Comparison of ENCODE assay signal across 8 mouse cellular contexts in genomic region chr9:118974148-118974547, GRCm38 (mm10). TPM values are rescaled to one million over a fixed set of nuclear protein-coding genes. Genes with fewer than 3 reads are reported as not detected.
A peak's percentile ranks its signal among the peaks of the same experiment; 100 is the strongest.
DNase-seq lines count a peak whose midpoint lies in the region; ATAC-seq and TF ChIP-seq lines count a peak whose summit lies in the region.

No protein-coding gene starts in this region.

- whole genome bisulfite sequencing in intestine, embryonic 14.5 days, result 37% methylated on average over 5 of the region's 5 CpGs
- 36% methylated on average over 5 of the region's 5 CpGs for WGBS in intestine, postnatal 0 days
- 32% methylated on average over 5 of the region's 5 CpGs for WGBS in forebrain, postnatal 0 days
- 19% methylated on average over 5 of the region's 5 CpGs for WGBS in kidney, embryonic 16.5 days
- 37% methylated on average over 5 of the region's 5 CpGs for WGBS in stomach, embryonic 14.5 days

- ATAC-seq in intestine, embryonic 14.5 days (replicated peaks; ENCODE audit: low FRiP score, low TSS enrichment, low read depth), result no peak
- no peak for ATAC-seq in intestine, postnatal 0 days
- ATAC-seq in forebrain, postnatal 0 days, result no peak
- no peak for ATAC-seq in kidney, embryonic 16.5 days (ENCODE audit: low FRiP score, low TSS enrichment)
- no peak for ATAC-seq in stomach, embryonic 14.5 days (ENCODE audit: insufficient number of reproducible peaks, insufficient read depth, low FRiP score, low read depth)

- peaks cover 10% of the 10 kb centered on the region; the same call in 1 of the 2 replicates for H3K4me1 ChIP-seq in intestine, embryonic 14.5 days (replicated peaks; ENCODE audit: control insufficient read depth, insufficient read depth, low read length)
- H3K4me1 ChIP-seq in intestine, postnatal 0 days (replicated peaks; ENCODE audit: control insufficient read depth, insufficient read depth, low read length), result 0 out of 2 replicates have a peak, but pooled peaks cover 6% of the 10 kb centered on the region
- H3K4me1 ChIP-seq in forebrain, postnatal 0 days (ENCODE audit: insufficient read depth), result peaks cover 7% of the 10 kb centered on the region; the same call in 1 of the 2 replicates
- H3K4me1 ChIP-seq in kidney, embryonic 16.5 days (ENCODE audit: insufficient read depth, low read length), result peaks cover 55% of the 10 kb centered on the region
- H3K4me1 ChIP-seq in stomach, embryonic 14.5 days (ENCODE audit: control insufficient read depth, insufficient read depth, low read length), result peaks cover 21% of the 10 kb centered on the region

- no peak for DNase-seq in intestine, embryonic 14.5 days (ENCODE audit: low spot score)
- peak; percentile 66 for DNase-seq in adrenal gland, postnatal 14 days
- DNase-seq in forebrain, postnatal 0 days, result peak; percentile 34
- no peak for DNase-seq in right cerebral cortex, postnatal 36 days (ENCODE audit: low spot score in 2 of 2)
- DNase-seq in cerebellum, adult 11 months, result no peak

- H3K36me3 ChIP-seq in intestine, embryonic 14.5 days (ENCODE audit: control insufficient read depth, insufficient read depth, low read length), result no peaks in the 10 kb centered on the region
- no peaks in the 10 kb centered on the region; the same call in 1 of the 2 replicates for H3K36me3 ChIP-seq in intestine, postnatal 0 days (ENCODE audit: control insufficient read depth, insufficient read depth)
- H3K36me3 ChIP-seq in forebrain, postnatal 0 days (ENCODE audit: insufficient read depth), result no peaks in the 10 kb centered on the region
- 0 out of 2 replicates have a peak, but pooled peaks cover 10% of the 10 kb centered on the region for H3K36me3 ChIP-seq in kidney, embryonic 16.5 days (ENCODE audit: insufficient read depth, low read length)
- no peaks in the 10 kb centered on the region; the same call in 1 of the 2 replicates for H3K36me3 ChIP-seq in stomach, embryonic 14.5 days (ENCODE audit: control insufficient read depth, insufficient read depth, low read length)

- no peak overlapping the region for H3K4me3 ChIP-seq in intestine, embryonic 14.5 days (ENCODE audit: low read depth, low read length)
- no peak overlapping the region for H3K4me3 ChIP-seq in intestine, postnatal 0 days (ENCODE audit: low read depth, low read length)
- no peak overlapping the region for H3K4me3 ChIP-seq in forebrain, postnatal 0 days (ENCODE audit: low read depth, low read length)
- H3K4me3 ChIP-seq in kidney, embryonic 16.5 days (ENCODE audit: low read length), result no peak overlapping the region
- H3K4me3 ChIP-seq in stomach, embryonic 14.5 days (ENCODE audit: low read depth, low read length), result no peak overlapping the region

- H3K4me2 ChIP-seq in intestine, embryonic 14.5 days (ENCODE audit: low read length), result no peak overlapping the region
- H3K4me2 ChIP-seq in intestine, postnatal 0 days (replicated peaks; ENCODE audit: low read depth), result no peak overlapping the region
- no peak overlapping the region for H3K4me2 ChIP-seq in forebrain, postnatal 0 days (ENCODE audit: low read depth)
- no peak overlapping the region for H3K4me2 ChIP-seq in kidney, embryonic 16.5 days (replicated peaks; ENCODE audit: low read depth, low read length)
- H3K4me2 ChIP-seq in stomach, embryonic 14.5 days (replicated peaks; ENCODE audit: low read depth, low read length), result no peak overlapping the region

- no peaks in the 10 kb centered on the region for H3K27me3 ChIP-seq in intestine, embryonic 14.5 days (replicated peaks; ENCODE audit: control insufficient read depth, insufficient read depth, low read length)
- no peaks in the 10 kb centered on the region for H3K27me3 ChIP-seq in intestine, postnatal 0 days (replicated peaks; ENCODE audit: control insufficient read depth, insufficient read depth, low read length)
- no peaks in the 10 kb centered on the region for H3K27me3 ChIP-seq in forebrain, postnatal 0 days (ENCODE audit: insufficient read depth, low read length)
- no peaks in the 10 kb centered on the region for H3K27me3 ChIP-seq in kidney, embryonic 16.5 days (ENCODE audit: insufficient read depth, low read length)
- no peaks in the 10 kb centered on the region for H3K27me3 ChIP-seq in stomach, embryonic 14.5 days (ENCODE audit: control insufficient read depth, insufficient read depth, low read length)

- no peak overlapping the region for H3K9ac ChIP-seq in intestine, embryonic 14.5 days (ENCODE audit: low read length)
- H3K9ac ChIP-seq in intestine, postnatal 0 days (ENCODE audit: low read depth, low read length), result no peak overlapping the region
- no peak overlapping the region for H3K9ac ChIP-seq in forebrain, postnatal 0 days
- H3K9ac ChIP-seq in kidney, embryonic 16.5 days (replicated peaks; ENCODE audit: low read length), result no peak overlapping the region; the same call in 1 of the 2 replicates
- no peak overlapping the region for H3K9ac ChIP-seq in stomach, embryonic 14.5 days (replicated peaks; ENCODE audit: low read depth, low read length)

- no peak for TF ChIP-seq CTCF in intestine, postnatal 0 days (IDR thresholded peaks at IDR 0.05; ENCODE audit: low read depth)
- TF ChIP-seq CTCF in forebrain, postnatal 0 days (IDR thresholded peaks at IDR 0.05; ENCODE audit: low read depth), result no peak

- H3K9me3 ChIP-seq in intestine, embryonic 14.5 days (ENCODE audit: control insufficient read depth, low read length), result no peaks in the 10 kb centered on the region
- H3K9me3 ChIP-seq in intestine, postnatal 0 days (ENCODE audit: control insufficient read depth), result no peaks in the 10 kb centered on the region
- no peaks in the 10 kb centered on the region for H3K9me3 ChIP-seq in forebrain, postnatal 0 days (ENCODE audit: low read length)
- no peaks in the 10 kb centered on the region for H3K9me3 ChIP-seq in kidney, embryonic 16.5 days (ENCODE audit: low read length)
- H3K9me3 ChIP-seq in stomach, embryonic 14.5 days (ENCODE audit: control insufficient read depth, low read depth, low read length), result no peaks in the 10 kb centered on the region

- peak overlapping the region; percentile 35; the same call in 1 of the 2 replicates for H3K27ac ChIP-seq in intestine, embryonic 14.5 days (ENCODE audit: low read depth)
- no peak overlapping the region for H3K27ac ChIP-seq in intestine, postnatal 0 days (ENCODE audit: low read depth, low read length)
- H3K27ac ChIP-seq in forebrain, postnatal 0 days (ENCODE audit: low read depth, low read length), result no peak overlapping the region
- H3K27ac ChIP-seq in kidney, embryonic 16.5 days (ENCODE audit: low read length), result peak overlapping the region; percentile 92
- peak overlapping the region; percentile 72; the same call in 1 of the 2 replicates for H3K27ac ChIP-seq in stomach, embryonic 14.5 days (ENCODE audit: low read length)

RNA-seq across cellular contexts. Expression of gene Ctdspl, which starts 47.9 kb away (rescaled TPM):
- polyA plus RNA-seq in intestine, embryonic 14.5 days (2014; fragmentation: Nextera tagmentation; extraction: Ambion mirVana), result 21.3 and 22.1 TPM in 2 replicates
- 17.0 and 20.7 TPM in 2 replicates for polyA plus RNA-seq in intestine, postnatal 0 days (2015; fragmentation: Nextera tagmentation; extraction: Ambion mirVana)
- total RNA-seq in adrenal gland, postnatal 14 days (2021), result 28.6 and 32.0 TPM in 2 replicates
- 7.8 and 7.9 TPM in 2 replicates for total RNA-seq in forebrain, postnatal 0 days (2014; rRNA removed)
- 1.9 and 4.6 TPM in 2 replicates for polyA plus RNA-seq in forebrain, postnatal 0 days (2015; fragmentation: Nextera tagmentation; extraction: Ambion mirVana)
- 27.5 and 30.7 TPM in 2 replicates for polyA plus RNA-seq in kidney, embryonic 16.5 days (2015; fragmentation: Nextera tagmentation; extraction: Ambion mirVana)
- polyA plus RNA-seq in stomach, embryonic 14.5 days (2014; fragmentation: Nextera tagmentation; extraction: Ambion mirVana), result 26.6 and 26.7 TPM in 2 replicates

Comparison
In these comparisons a context has a peak if more than half of its experiments do, and no peak if none do; other contexts are left out.
1. H3K27ac ChIP-seq: peak in intestine, embryonic 14.5 days (single experiment), kidney, embryonic 16.5 days (single experiment) and stomach, embryonic 14.5 days (single experiment); none in intestine, postnatal 0 days (single experiment) and forebrain, postnatal 0 days (single experiment).
2. DNase-seq: peak in adrenal gland, postnatal 14 days (single experiment) and forebrain, postnatal 0 days (single experiment); none in intestine, embryonic 14.5 days (single experiment), right cerebral cortex, postnatal 36 days (0 of 2) and cerebellum, adult 11 months (single experiment).